Mouse (Mus musculus) C2C12 (cell line): ENCODE data around the gene Rpl3. TPM values are rescaled to one million over a fixed set of nuclear protein-coding genes. Genes with fewer than 3 reads are reported as not detected.

Experiments
- H3K27me3 ChIP-seq: one replicate; pipeline ENCODE4 v1.6.1; 2011; ENCODE audit not compliant: control insufficient read depth, insufficient read depth, insufficient read length
- H3K36me3 ChIP-seq: one replicate; pipeline ENCODE4 v1.6.1; 2011; ENCODE audit not compliant: control insufficient read depth, insufficient read depth
- H3K4me3 ChIP-seq: one replicate; pipeline ENCODE4 v1.5.1; 2011; ENCODE audit warnings: mild to moderate bottlenecking, control low read depth; ENCODE audit not compliant: poor library complexity, insufficient read depth, severe bottlenecking
- H3K79me2 ChIP-seq: one replicate; pipeline ENCODE4 v1.6.1; 2011; ENCODE audit not compliant: control insufficient read depth, insufficient read depth
- H3K79me3 ChIP-seq: one replicate; pipeline ENCODE4 v1.6.1; 2011; ENCODE audit warnings: low read depth, control low read depth
- H3ac ChIP-seq: one replicate; pipeline ENCODE3; 2011; ENCODE audit warnings: low read depth; ENCODE audit not compliant: control insufficient read depth, insufficient read length
- CEBPB ChIP-seq: IDR thresholded peaks from one replicate; pipeline ENCODE4 v1.6.1; 2011; ENCODE audit warnings: low read depth, mild to moderate bottlenecking, control low read depth, moderate library complexity
- CTCF ChIP-seq: IDR thresholded peaks from one replicate; pipeline ENCODE4 v1.5.1; 2011; ENCODE audit not compliant: control insufficient read depth, insufficient read depth, insufficient read length
- FOSL1 ChIP-seq: IDR thresholded peaks from one replicate; pipeline ENCODE4 v1.8.0; 2011; ENCODE audit warnings: mild to moderate bottlenecking, low read length; ENCODE audit not compliant: poor library complexity, insufficient read depth, severe bottlenecking
- MAX ChIP-seq: IDR thresholded peaks from one replicate; pipeline ENCODE4 v1.6.1; 2011; ENCODE audit warnings: mild to moderate bottlenecking, control low read depth
- MYOD1 ChIP-seq: IDR thresholded peaks from one replicate; pipeline ENCODE4 v1.6.1; 2011; ENCODE audit warnings: low read depth; ENCODE audit not compliant: control insufficient read depth, insufficient read length
- MYOG ChIP-seq: IDR thresholded peaks from one replicate; pipeline ENCODE4 v1.6.1; 2011; ENCODE audit not compliant: control insufficient read depth, insufficient read length; ENCODE audit errors: extremely low read depth
- USF1 ChIP-seq: IDR thresholded peaks from one replicate; pipeline ENCODE4 v1.6.1; 2011; ENCODE audit warnings: low read depth, mild to moderate bottlenecking, control low read depth, moderate library complexity
- polyA plus RNA-seq: library from polyadenylated mRNA; unstranded; fragments of >200 nt; fragmentation: generic; extraction: Trizol; gene quantifications from one replicate; pipeline ENCODE4 v1.2.1, GENCODE M21; 2012; ENCODE audit warnings: missing spikeins

Rpl3 gene
- polyA plus RNA-seq, 1 experiment, result 1,181 TPM

DNA sequence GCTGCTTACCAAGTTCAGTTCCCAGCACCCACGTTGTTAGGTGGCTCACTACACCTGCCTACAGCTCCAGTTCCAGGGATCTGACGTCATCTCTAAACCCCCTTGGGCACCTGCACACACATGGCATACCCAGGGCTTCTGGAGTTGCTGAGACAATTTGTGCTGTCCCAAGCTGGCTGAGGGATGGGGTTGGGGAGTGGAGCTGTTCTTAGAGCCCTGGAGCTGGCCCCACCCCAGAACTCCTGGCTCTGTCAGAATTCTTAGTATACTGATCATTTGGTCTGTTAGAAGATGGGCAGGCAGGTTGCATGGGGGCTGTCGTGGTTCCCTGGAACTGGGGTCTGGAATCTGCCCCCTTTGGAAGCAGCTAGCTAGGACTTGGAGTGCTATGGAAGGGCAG, 8.5 kb upstream of the Rpl3 start:
- no peak overlapping the region for H3ac ChIP-seq
- H3K79me3 ChIP-seq, result no peaks in the 10 kb centered on the region
- no peak overlapping the region for H3K4me3 ChIP-seq
- no peaks in the 10 kb centered on the region for H3K36me3 ChIP-seq
- no peaks in the 10 kb centered on the region for H3K27me3 ChIP-seq
- no peaks in the 10 kb centered on the region for H3K79me2 ChIP-seq
- no peak for TF ChIP-seq USF1
- no peak for TF ChIP-seq MAX
- no peak for TF ChIP-seq CTCF
- TF ChIP-seq MYOG, result no peak
- no peak for TF ChIP-seq CEBPB
- no peak for TF ChIP-seq FOSL1
- TF ChIP-seq MYOD1, result no peak

DNA sequence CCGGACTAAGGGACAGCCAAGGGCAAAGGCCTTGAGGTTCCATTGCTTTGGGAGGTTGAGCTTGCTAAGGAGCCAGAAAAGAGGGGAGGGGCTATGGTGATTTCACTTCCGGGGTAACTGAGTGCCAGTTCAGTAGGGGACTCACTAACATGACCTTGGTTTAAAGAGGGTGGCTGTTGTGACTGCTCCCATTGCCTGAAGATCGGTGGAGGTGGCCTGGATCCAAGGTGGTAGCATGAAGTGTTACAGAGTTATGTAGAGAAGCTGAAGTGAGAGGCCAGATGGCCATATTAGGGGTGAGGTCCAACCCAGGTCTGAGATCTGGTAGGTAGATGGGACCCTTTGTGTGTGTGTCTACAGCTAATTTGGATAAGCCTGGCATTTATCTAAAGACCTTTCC, 7.8 kb upstream of the Rpl3 start:
- Histone ChIP-seq H3K79me3 (no peaks in the 10 kb centered on the region), H3ac (no peak overlapping the region), H3K4me3 (no peak overlapping the region), H3K36me3 (no peaks in the 10 kb centered on the region), H3K27me3 (no peaks in the 10 kb centered on the region), H3K79me2 (no peaks in the 10 kb centered on the region)
- TF ChIP-seq MYOG (no peak), FOSL1 (no peak), MYOD1 (no peak), CTCF (no peak), CEBPB (no peak), USF1 (no peak), MAX (no peak)

DNA sequence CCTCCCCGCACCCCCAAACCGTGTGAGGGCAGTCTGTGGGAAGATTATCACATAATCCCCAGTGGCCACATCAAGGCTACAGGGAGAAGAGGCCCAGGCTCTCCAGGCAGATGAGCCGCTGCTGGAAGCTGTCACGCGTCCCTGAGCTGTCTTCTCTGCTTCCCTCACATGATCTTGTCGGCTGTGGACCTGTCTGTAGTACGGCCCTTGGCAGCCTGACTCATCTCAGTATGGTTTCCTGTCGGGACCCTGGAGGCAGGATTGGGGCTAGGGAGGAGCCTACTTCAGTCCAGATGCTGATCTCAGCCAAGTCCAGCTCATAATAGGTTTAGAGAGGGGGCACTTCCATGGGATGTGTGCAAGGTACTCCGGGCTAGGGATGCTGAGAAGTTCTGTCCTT, 7.1 kb upstream of the Rpl3 start:
- Histone ChIP-seq H3K79me3 (no peaks in the 10 kb centered on the region), H3K4me3 (no peak overlapping the region), H3K79me2 (no peaks in the 10 kb centered on the region), H3ac (peak overlapping the region; percentile 46), H3K36me3 (no peaks in the 10 kb centered on the region), H3K27me3 (no peaks in the 10 kb centered on the region)
- no peak for TF ChIP-seq MYOG
- TF ChIP-seq MYOD1, result peak; percentile 39
- peak; percentile 83 for TF ChIP-seq USF1
- TF ChIP-seq FOSL1, result peak; percentile 39
- no peak for TF ChIP-seq CTCF
- no peak for TF ChIP-seq MAX
- TF ChIP-seq CEBPB, result no peak

DNA sequence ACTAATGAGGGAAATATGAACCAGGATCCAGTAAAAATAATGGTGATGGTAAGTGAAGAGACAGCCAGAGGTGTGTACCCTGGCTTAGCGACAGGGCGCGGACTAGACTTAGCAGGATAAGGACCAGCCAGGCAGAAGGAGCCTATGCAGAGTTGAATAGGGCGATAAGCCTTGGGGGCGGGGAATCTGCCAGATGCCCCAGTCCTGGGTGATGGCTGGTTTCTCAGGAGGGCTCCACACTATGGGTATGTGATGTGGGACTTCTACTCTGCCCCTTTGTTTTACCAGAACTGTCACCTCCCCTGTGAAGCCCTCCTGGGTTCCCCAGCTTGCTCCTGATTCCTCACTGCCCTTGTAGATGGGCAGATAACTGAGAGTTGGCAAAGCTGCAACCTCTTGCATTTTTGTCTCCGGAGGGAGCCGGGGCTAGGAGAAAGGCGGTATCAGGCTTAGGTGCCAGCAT, 6.4 kb upstream of the Rpl3 start:
- Histone ChIP-seq H3K79me2 (no peaks in the 10 kb centered on the region), H3K27me3 (no peaks in the 10 kb centered on the region), H3K36me3 (no peaks in the 10 kb centered on the region), H3ac (no peak overlapping the region), H3K79me3 (no peaks in the 10 kb centered on the region), H3K4me3 (no peak overlapping the region)
- TF ChIP-seq MYOG (no peak), MAX (no peak), CTCF (no peak), FOSL1 (no peak), USF1 (no peak), CEBPB (no peak), MYOD1 (no peak)

DNA sequence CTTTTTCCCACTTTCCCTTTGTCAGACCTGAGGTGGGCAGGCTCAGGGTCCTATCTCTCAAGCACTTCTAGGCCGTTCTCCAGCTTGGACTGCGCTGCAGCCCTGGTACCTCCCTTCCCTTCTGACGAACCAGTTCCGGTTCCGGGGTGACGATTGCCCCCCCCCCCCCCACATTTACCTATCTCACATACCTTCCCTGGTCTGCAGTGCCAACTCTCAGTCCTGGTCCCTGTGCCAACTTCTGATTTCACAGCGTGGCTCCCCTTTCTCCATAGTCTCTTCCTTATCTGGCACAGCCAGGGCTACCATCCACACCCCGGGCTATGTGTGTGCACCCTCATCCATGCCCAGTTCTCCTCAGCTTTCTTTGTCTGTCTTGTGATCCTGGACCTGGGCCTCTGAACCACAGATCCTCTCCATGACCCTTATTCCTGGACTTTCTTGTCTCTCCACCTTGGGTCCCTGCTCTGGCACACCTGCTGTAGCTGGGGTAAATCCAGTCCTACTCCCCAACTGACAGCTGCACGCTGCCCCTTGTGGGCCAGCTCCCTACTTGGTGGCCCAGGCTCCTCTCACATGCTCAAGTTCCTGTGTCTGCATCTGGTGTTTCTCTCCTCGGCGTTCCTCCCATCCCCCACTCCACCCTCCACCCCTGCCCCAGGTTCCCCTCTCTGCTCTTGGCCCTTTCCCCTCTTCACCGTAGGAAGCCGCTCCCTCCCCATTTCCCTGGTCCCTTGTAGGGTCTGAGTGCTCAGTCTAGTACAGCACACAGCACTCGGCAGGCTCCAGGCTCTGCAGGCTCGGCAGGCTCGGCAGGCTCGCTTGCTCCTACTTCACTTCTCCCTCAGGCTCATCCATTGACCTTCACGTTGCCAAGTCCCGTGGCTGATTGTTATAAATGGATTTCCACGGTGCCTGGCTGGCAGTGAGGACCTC, 5.5 kb upstream of the Rpl3 start:
- Histone ChIP-seq H3K79me2 (no peaks in the 10 kb centered on the region), H3ac (no peak overlapping the region), H3K4me3 (no peak overlapping the region), H3K27me3 (no peaks in the 10 kb centered on the region), H3K79me3 (no peaks in the 10 kb centered on the region), H3K36me3 (no peaks in the 10 kb centered on the region)
- TF ChIP-seq MYOG (no peak), MAX (no peak), CEBPB (no peak), USF1 (no peak), CTCF (no peak), MYOD1 (no peak), FOSL1 (no peak)

DNA sequence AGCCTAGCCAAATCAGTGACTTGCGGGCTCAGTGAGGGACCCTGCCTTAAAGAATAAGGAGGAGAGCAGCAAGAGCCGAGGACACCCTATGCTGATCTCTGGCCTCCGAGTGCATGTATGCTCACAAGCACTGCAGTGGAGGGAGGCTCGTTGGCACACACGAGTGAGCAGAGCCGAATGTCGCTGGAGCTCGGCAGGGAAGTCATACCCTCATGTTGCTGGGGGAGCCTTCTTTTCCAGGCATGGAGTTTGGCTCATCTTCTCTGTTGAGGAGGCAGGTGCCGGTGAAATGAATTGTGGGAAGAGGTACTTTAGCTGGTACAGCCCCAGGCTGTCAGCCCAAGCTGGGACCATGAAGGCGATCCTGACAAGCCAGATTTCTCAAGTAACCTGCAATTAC, 4.7 kb upstream of the Rpl3 start:
- Histone ChIP-seq H3K36me3 (no peaks in the 10 kb centered on the region), H3ac (no peak overlapping the region), H3K79me2 (no peaks in the 10 kb centered on the region), H3K27me3 (no peaks in the 10 kb centered on the region), H3K4me3 (no peak overlapping the region), H3K79me3 (no peaks in the 10 kb centered on the region)
- TF ChIP-seq MYOG (no peak), USF1 (no peak), FOSL1 (no peak), MAX (no peak), MYOD1 (no peak), CEBPB (no peak), CTCF (no peak)
